Mouse (Mus musculus) olfactory bulb, adult 2 months (tissue): ENCODE measurements around the gene Gm9376.

ENCODE experiments used
- CTCF ChIP-seq: fragments of 200-500 bp; IDR thresholded peaks from 2 replicates; pipeline ENCODE4 v1.5.1; 2012; ENCODE audit warnings: low read depth, mild to moderate bottlenecking, low read length, moderate library complexity; ENCODE audit not compliant: insufficient read depth
- POLR2A ChIP-seq: fragments of 200-500 bp; IDR thresholded peaks from 2 replicates; pipeline ENCODE4 v1.6.1; 2012; ENCODE audit warnings: mild to moderate bottlenecking, low read depth, low read length, moderate library complexity; ENCODE audit not compliant: insufficient read depth

DNA sequence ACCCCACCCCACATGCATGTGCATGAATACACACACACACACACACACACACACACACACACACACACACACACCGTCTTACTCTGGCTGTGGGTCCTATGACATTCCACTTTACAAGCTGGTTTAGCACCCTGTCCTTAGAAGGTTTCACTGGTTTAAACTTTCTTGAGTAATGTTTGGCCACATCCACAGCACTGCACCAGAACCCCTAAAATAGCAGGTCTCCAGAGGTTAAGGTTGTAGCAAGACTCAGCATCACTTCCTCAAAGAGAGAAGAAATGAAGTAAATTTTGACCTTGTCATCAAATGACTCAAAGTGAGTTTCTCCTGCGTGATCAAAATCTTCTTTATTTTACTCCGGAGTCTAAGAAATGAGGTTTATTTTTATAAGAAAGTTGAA, 15.5 kb downstream of the Gm9376 start:
- TF ChIP-seq POLR2A (no peak), CTCF (no peak)
